Mouse (Mus musculus) heart, embryonic 15.5 days (tissue): ENCODE results near the gene Tas1r3. TPM values are rescaled to one million over a fixed set of nuclear protein-coding genes. Genes with fewer than 3 reads are reported as not detected.

Experiments
- ATAC-seq: fragments of 200-750 bp; cut with Nextera tagmentation; replicated peaks from 2 replicates; pipeline ENCODE4 v1.8.0; 2017; ENCODE audit warnings: low read depth, moderate TSS enrichment; ENCODE audit not compliant: insufficient number of reproducible peaks, insufficient read depth, low FRiP score
- H3K27ac ChIP-seq: fragments of 300-500 bp; sonication (generic); 2 replicates; pipeline ENCODE4 v1.5.1; 2015; ENCODE audit warnings: mild to moderate bottlenecking, inconsistent platforms
- H3K27me3 ChIP-seq: fragments of 300-500 bp; sonication (generic); 2 replicates; pipeline ENCODE4 v1.6.1; 2015; ENCODE audit warnings: inconsistent platforms
- H3K36me3 ChIP-seq: fragments of 300-500 bp; sonication (generic); 2 replicates; pipeline ENCODE4 v1.6.1; 2015; ENCODE audit warnings: mild to moderate bottlenecking, inconsistent platforms
- H3K4me1 ChIP-seq: fragments of 300-500 bp; sonication (generic); replicated peaks from 2 replicates; pipeline ENCODE4 v1.6.1; 2015; ENCODE audit warnings: inconsistent platforms
- H3K4me2 ChIP-seq: fragments of 300-500 bp; sonication (generic); 2 replicates; pipeline ENCODE4 v1.6.1; 2015; ENCODE audit warnings: inconsistent platforms, mild to moderate bottlenecking, moderate library complexity
- H3K4me3 ChIP-seq: fragments of 300-500 bp; sonication (generic); 2 replicates; pipeline ENCODE4 v1.5.1; 2015; ENCODE audit warnings: mild to moderate bottlenecking, inconsistent platforms
- H3K9ac ChIP-seq: fragments of 300-500 bp; sonication (generic); 2 replicates; pipeline ENCODE4 v1.6.1; 2015; ENCODE audit warnings: mild to moderate bottlenecking, inconsistent platforms
- H3K9me3 ChIP-seq: fragments of 300-500 bp; sonication (generic); replicated peaks from 2 replicates; pipeline ENCODE4 v1.6.1; 2016; ENCODE audit warnings: inconsistent platforms
- WGBS: fragments of 180-500 bp; shearing (Covaris S2); methylation state at CpG from one replicate; pipeline ENCODE4 v1.1.7; 2015; ENCODE audit warnings: mixed read lengths; 5-methylcytosine and 5-hydroxymethylcytosine counted together
- microRNA-seq: library from miRNA; unstranded; fragments of <30 nt; microRNA quantifications from one replicate; pipeline ENCODE4, GENCODE M21; 2016
- polyA plus RNA-seq: library from polyadenylated mRNA; unstranded; fragments of >200 nt; fragmentation: Nextera tagmentation; extraction: Ambion mirVana; gene quantifications from 2 replicates; pipeline ENCODE4 v1.2.1, GENCODE M21; 2015

Gene Tas1r3
- polyA plus RNA-seq, 1 experiment from 2014 or later, result 0.14 TPM

- H3K27ac ChIP-seq, result no peak overlapping the region
- 88% methylated on average over 4 of the region's 4 CpGs for WGBS
- H3K9ac ChIP-seq, result no peak overlapping the region
- H3K27me3 ChIP-seq, result no peaks in the 10 kb centered on the region
- no peak overlapping the region for H3K4me2 ChIP-seq
- no peak for ATAC-seq
- peaks cover 28% of the 10 kb centered on the region for H3K4me1 ChIP-seq
- H3K36me3 ChIP-seq, result peaks cover 35% of the 10 kb centered on the region
- no peak overlapping the region for H3K4me3 ChIP-seq
- no peaks in the 10 kb centered on the region for H3K9me3 ChIP-seq
These were observed 33.3 kb downstream of the Tas1r3 start for GRCm38 (mm10) chr4:155829866-155830265.

GRCm38 (mm10) chr4:155823443-155823842 is 39.7 kb downstream of the Tas1r3 start:
- Histone ChIP-seq H3K4me3 (no peak overlapping the region), H3K27ac (no peak overlapping the region), H3K9ac (no peak overlapping the region), H3K27me3 (no peaks in the 10 kb centered on the region), H3K9me3 (no peaks in the 10 kb centered on the region), H3K36me3 (peaks cover 90% of the 10 kb centered on the region), H3K4me2 (no peak overlapping the region), H3K4me1 (no peaks in the 10 kb centered on the region)
- no peak for ATAC-seq
- WGBS, result 93% methylated on average over 16 of the region's 16 CpGs

GRCm38 (mm10) chr4:155821025-155821424 is 42.1 kb downstream of the Tas1r3 start:
- 76% methylated on average over 7 of the region's 7 CpGs for WGBS
- Histone ChIP-seq H3K9me3 (no peaks in the 10 kb centered on the region), H3K4me3 (no peak overlapping the region), H3K36me3 (peaks cover 94% of the 10 kb centered on the region), H3K27ac (no peak overlapping the region), H3K4me2 (no peak overlapping the region), H3K4me1 (no peaks in the 10 kb centered on the region), H3K27me3 (no peaks in the 10 kb centered on the region), H3K9ac (no peak overlapping the region)
- ATAC-seq, result no peak

- Histone ChIP-seq H3K4me3 (no peak overlapping the region), H3K27ac (no peak overlapping the region), H3K27me3 (no peaks in the 10 kb centered on the region), H3K4me1 (peaks cover 11% of the 10 kb centered on the region), H3K36me3 (peaks cover 79% of the 10 kb centered on the region), H3K9ac (no peak overlapping the region), H3K4me2 (no peak overlapping the region), H3K9me3 (no peaks in the 10 kb centered on the region)
- no peak for ATAC-seq
- WGBS, result 85% methylated on average over 4 of the region's 4 CpGs
These were observed 45.6 kb downstream of the Tas1r3 start for GRCm38 (mm10) chr4:155817533-155817932.

GRCm38 (mm10) chr4:155812665-155813181 is 50.4 kb downstream of the Tas1r3 start:
- no peaks in the 10 kb centered on the region for H3K9me3 ChIP-seq
- H3K4me3 ChIP-seq, result peak overlapping the region; percentile 92
- H3K36me3 ChIP-seq, result peaks cover 64% of the 10 kb centered on the region
- peak; percentile 37 for ATAC-seq
- peaks cover 20% of the 10 kb centered on the region for H3K4me1 ChIP-seq
- H3K9ac ChIP-seq, result peak overlapping the region; percentile 94
- WGBS, result under 1% methylated on average over 49 of the region's 49 CpGs
- peak overlapping the region; percentile 95 for H3K27ac ChIP-seq
- no peaks in the 10 kb centered on the region for H3K27me3 ChIP-seq
- peak overlapping the region; percentile 71 for H3K4me2 ChIP-seq

GRCm38 (mm10) chr4:155811929-155812664 is 51.1 kb downstream of the Tas1r3 start, which contains the start of gene Ccnl2:
Gene Ccnl2, plus strand, starts transcription at chr4:155812489.
- H3K4me2 ChIP-seq, result peak within 1 kb of the TSS; percentile 78
- H3K4me1 ChIP-seq, result peaks cover 20% of the 10 kb centered on the region
- WGBS, result under 1% methylated on average over 60 of the region's 60 CpGs
- H3K9ac ChIP-seq, result peak within 1 kb of the TSS; percentile 94
- H3K27ac ChIP-seq, result peak within 1 kb of the TSS; percentile 95
- H3K36me3 ChIP-seq, result peaks cover 63% of the 10 kb centered on the region
- ATAC-seq, result peak; percentile 99
- no peaks in the 10 kb centered on the region for H3K27me3 ChIP-seq
- no peaks in the 10 kb centered on the region for H3K9me3 ChIP-seq
- peak within 1 kb of the TSS; percentile 92 for H3K4me3 ChIP-seq

Small RNAs within 50 kb of the gene (microRNA-seq; reads per million reads assigned to microRNA genes)
- gene Gm22991, result not detected

Other genes with a start within 250 kb of the Tas1r3 start
- 38.4 and 41.8 TPM in 2 replicates for gene Cdk11b, start 238.5 kb downstream of the Tas1r3 start, polyA plus RNA-seq
- not detected in 2 replicates for gene Gm10563, start 218.0 kb downstream of the Tas1r3 start, polyA plus RNA-seq
- gene Mmp23, start 210.0 kb downstream of the Tas1r3 start, polyA plus RNA-seq, result 65.5 and 74.9 TPM in 2 replicates
- 17.3 and 23.4 TPM in 2 replicates for gene Mib2, start 194.2 kb downstream of the Tas1r3 start, polyA plus RNA-seq
- 3.8 and 5.0 TPM in 2 replicates for gene Fndc10, start 169.0 kb downstream of the Tas1r3 start, polyA plus RNA-seq
- gene Ssu72, start 158.6 kb downstream of the Tas1r3 start, polyA plus RNA-seq, result 97.0 and 107 TPM in 2 replicates
- gene Tmem240, start 128.6 kb downstream of the Tas1r3 start, polyA plus RNA-seq, result 0.53 and 0.56 TPM in 2 replicates
- 88.9 and 108 TPM in 2 replicates for gene Atad3a, start 102.3 kb downstream of the Tas1r3 start, polyA plus RNA-seq
- 5.9 and 7.8 TPM in 2 replicates for gene Vwa1, start 88.7 kb downstream of the Tas1r3 start, polyA plus RNA-seq
- 1.7 and 2.0 TPM in 2 replicates for gene Tmem88b, start 77.5 kb downstream of the Tas1r3 start, polyA plus RNA-seq
- 0.13 TPM in 1 of 2 replicates, not detected in the other for gene Ankrd65, start 72.9 kb downstream of the Tas1r3 start, polyA plus RNA-seq
- 131 TPM in 2 replicates for gene Mrpl20, start 60.5 kb downstream of the Tas1r3 start, polyA plus RNA-seq
- gene Ccnl2, start 50.9 kb downstream of the Tas1r3 start, polyA plus RNA-seq, result 106 and 123 TPM in 2 replicates
- 121 and 124 TPM in 2 replicates for gene Aurkaip1, start 32.1 kb downstream of the Tas1r3 start, polyA plus RNA-seq
- gene Mxra8, start 23.7 kb downstream of the Tas1r3 start, polyA plus RNA-seq, result 72.7 and 91.4 TPM in 2 replicates
- gene Dvl1, start 16.0 kb downstream of the Tas1r3 start, polyA plus RNA-seq, result 8.1 and 12.2 TPM in 2 replicates
- 7.8 and 10.3 TPM in 2 replicates for gene Cptp, start 6.1 kb upstream of the Tas1r3 start, polyA plus RNA-seq
- gene Ints11, start 6.2 kb upstream of the Tas1r3 start, polyA plus RNA-seq, result 27.3 and 41.4 TPM in 2 replicates
- 28.7 and 32.4 TPM in 2 replicates for gene Pusl1, start 28.4 kb upstream of the Tas1r3 start, polyA plus RNA-seq
- 8.2 and 13.5 TPM in 2 replicates for gene Acap3, start 28.5 kb upstream of the Tas1r3 start, polyA plus RNA-seq
- gene Ube2j2, start 80.5 kb upstream of the Tas1r3 start, polyA plus RNA-seq, result 71.7 and 79.0 TPM in 2 replicates
- gene C1qtnf12, start 99.0 kb upstream of the Tas1r3 start, polyA plus RNA-seq, result 24.9 and 31.3 TPM in 2 replicates
- 7.7 and 10.0 TPM in 2 replicates for gene B3galt6, start 129.3 kb upstream of the Tas1r3 start, polyA plus RNA-seq
- 105 and 127 TPM in 2 replicates for gene Sdf4, start 129.5 kb upstream of the Tas1r3 start, polyA plus RNA-seq
- gene Tnfrsf4, start 150.5 kb upstream of the Tas1r3 start, polyA plus RNA-seq, result 0.36 and 0.55 TPM in 2 replicates
- 1.9 and 2.9 TPM in 2 replicates for gene Tnfrsf18, start 162.8 kb upstream of the Tas1r3 start, polyA plus RNA-seq
- 0.59 and 1.1 TPM in 2 replicates for gene Ttll10, start 196.1 kb upstream of the Tas1r3 start, polyA plus RNA-seq
- gene 9430015G10Rik, start 246.6 kb upstream of the Tas1r3 start, polyA plus RNA-seq, result 11.6 and 19.4 TPM in 2 replicates